Mouse (Mus musculus): ENCODE measurements around the gene Tmed4.

DNA sequence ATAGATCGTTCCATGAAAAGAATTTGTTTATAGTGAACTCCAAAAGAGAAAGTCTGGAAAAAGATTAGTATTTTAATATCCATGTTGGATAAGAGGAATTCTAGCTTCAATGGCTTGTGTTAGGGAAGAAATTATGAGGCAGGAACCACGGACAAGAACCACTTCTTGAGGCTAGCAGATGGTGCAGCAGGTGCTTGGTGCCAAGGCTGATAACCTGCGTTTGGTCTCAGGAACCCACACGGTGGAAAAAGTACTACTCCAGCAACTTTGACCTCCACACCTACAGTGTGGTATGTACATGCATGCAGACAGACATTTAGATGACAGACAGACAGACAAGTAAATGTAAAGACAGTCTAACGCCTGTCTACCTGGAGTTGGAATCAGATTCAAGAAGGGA is 43.9 kb upstream of the Tmed4 start:
- TF ChIP-seq CTCF (IDR thresholded peaks at IDR 0.05; ENCODE audit: low read depth) (no peak), EP300 (IDR thresholded peaks at IDR 0.05; ENCODE audit: low read depth) (no peak)
